Mouse (Mus musculus): ENCODE data around the gene Arid1b. TPM values are rescaled to one million over a fixed set of nuclear protein-coding genes. Genes with fewer than 3 reads are reported as not detected.

Gene Arid1b
- polyA plus RNA-seq (2015; fragmentation: Nextera tagmentation; extraction: Ambion mirVana): 14.0 and 14.8 TPM in 2 replicates

GRCm38 (mm10) chr17:4993840-4994503 lies at the start of gene Arid1b:
TSS of gene Arid1b (plus strand) at chr17:4994332.
- under 1% methylated on average over 56 of the region's 58 CpGs for WGBS
- peaks cover 8% of the 10 kb centered on the region for H3K27me3 ChIP-seq
- H3K4me1 ChIP-seq (replicated peaks): peaks cover 39% of the 10 kb centered on the region
- H3K9me3 ChIP-seq: no peaks in the 10 kb centered on the region
- peak; percentile 77 for ATAC-seq
- H3K4me3 ChIP-seq (replicated peaks): peak within 1 kb of the TSS; percentile 92
- H3K27ac ChIP-seq: peak within 1 kb of the TSS; percentile 100
- H3K9ac ChIP-seq (replicated peaks): peak within 1 kb of the TSS; percentile 100
- peak within 1 kb of the TSS; percentile 70 for H3K4me2 ChIP-seq (replicated peaks)
- H3K36me3 ChIP-seq: no peaks in the 10 kb centered on the region

GRCm38 (mm10) chr17:4945311-4945751 lies 48.8 kb upstream of the Arid1b start:
- 67% methylated on average over 6 of the region's 6 CpGs for WGBS
- Histone ChIP-seq H3K36me3 (no peaks in the 10 kb centered on the region), H3K4me1 (replicated peaks) (peaks cover 23% of the 10 kb centered on the region), H3K27me3 (peaks cover 9% of the 10 kb centered on the region; the same call in 1 of the 2 replicates), H3K27ac (no peak overlapping the region), H3K4me2 (replicated peaks) (no peak overlapping the region), H3K9me3 (no peaks in the 10 kb centered on the region), H3K4me3 (replicated peaks) (no peak overlapping the region), H3K9ac (replicated peaks) (no peak overlapping the region)
- ATAC-seq: no peak

- Histone ChIP-seq H3K27ac (no peak overlapping the region; the same call in 1 of the 2 replicates), H3K4me2 (replicated peaks) (no peak overlapping the region), H3K4me3 (replicated peaks) (no peak overlapping the region), H3K36me3 (no peaks in the 10 kb centered on the region), H3K9ac (replicated peaks) (peak overlapping the region; percentile 14; the same call in 1 of the 2 replicates), H3K27me3 (peaks cover 9% of the 10 kb centered on the region; the same call in 1 of the 2 replicates), H3K4me1 (replicated peaks) (peaks cover 19% of the 10 kb centered on the region), H3K9me3 (no peaks in the 10 kb centered on the region)
- no peak; the same call in 1 of the 2 replicates for ATAC-seq
- 28% methylated on average over 11 of the region's 11 CpGs for WGBS
Observed at GRCm38 (mm10) chr17:4945871-4946331, 48.2 kb upstream of the Arid1b start.

- ATAC-seq: 0 out of 2 replicates have a peak, but pooled peaks have one; percentile 30
Observed at GRCm38 (mm10) chr17:4946421-4946974, 47.6 kb upstream of the Arid1b start.

GRCm38 (mm10) chr17:4947013-4947412 lies 47.1 kb upstream of the Arid1b start:
- no peak overlapping the region for H3K9ac ChIP-seq (replicated peaks)
- no peak for ATAC-seq
- peaks cover 16% of the 10 kb centered on the region for H3K4me1 ChIP-seq (replicated peaks)
- H3K4me2 ChIP-seq (replicated peaks): 0 out of 2 replicates have a peak overlapping the region, but pooled peaks have one; percentile 27
- peaks cover 9% of the 10 kb centered on the region; the same call in 1 of the 2 replicates for H3K27me3 ChIP-seq
- WGBS: 34% methylated on average over 3 of the region's 3 CpGs
- H3K27ac ChIP-seq: no peak overlapping the region
- H3K36me3 ChIP-seq: no peaks in the 10 kb centered on the region
- no peaks in the 10 kb centered on the region for H3K9me3 ChIP-seq
- H3K4me3 ChIP-seq (replicated peaks): no peak overlapping the region

More at GRCm38 (mm10) chr17:4946421-4946974, 47.6 kb upstream of the Arid1b start:
- Histone ChIP-seq H3K27me3 (peaks cover 9% of the 10 kb centered on the region; the same call in 1 of the 2 replicates), H3K36me3 (no peaks in the 10 kb centered on the region), H3K9me3 (no peaks in the 10 kb centered on the region), H3K9ac (replicated peaks) (no peak overlapping the region), H3K4me1 (replicated peaks) (peaks cover 18% of the 10 kb centered on the region), H3K4me2 (replicated peaks) (peak overlapping the region; percentile 27; the same call in 1 of the 2 replicates), H3K27ac (no peak overlapping the region), H3K4me3 (replicated peaks) (no peak overlapping the region)
- WGBS: 18% methylated on average over 12 of the region's 12 CpGs

- no peak overlapping the region for H3K27ac ChIP-seq
- H3K27me3 ChIP-seq: peaks cover 9% of the 10 kb centered on the region; the same call in 1 of the 2 replicates
- WGBS: 75% methylated on average over 2 of the region's 2 CpGs
- no peak overlapping the region for H3K4me3 ChIP-seq (replicated peaks)
- H3K4me2 ChIP-seq (replicated peaks): no peak overlapping the region
- H3K9ac ChIP-seq (replicated peaks): no peak overlapping the region
- no peaks in the 10 kb centered on the region for H3K36me3 ChIP-seq
- H3K4me1 ChIP-seq (replicated peaks): peaks cover 16% of the 10 kb centered on the region
- no peaks in the 10 kb centered on the region for H3K9me3 ChIP-seq
- no peak for ATAC-seq
Observed at GRCm38 (mm10) chr17:4947439-4947838, 46.7 kb upstream of the Arid1b start.

GRCm38 (mm10) chr17:4948501-4948900 lies 45.6 kb upstream of the Arid1b start:
- no peaks in the 10 kb centered on the region for H3K9me3 ChIP-seq
- H3K4me3 ChIP-seq (replicated peaks): no peak overlapping the region
- H3K4me1 ChIP-seq (replicated peaks): peaks cover 16% of the 10 kb centered on the region
- H3K27me3 ChIP-seq: peaks cover 9% of the 10 kb centered on the region; the same call in 1 of the 2 replicates
- H3K4me2 ChIP-seq (replicated peaks): no peak overlapping the region
- 62% methylated on average over 3 of the region's 3 CpGs for WGBS
- no peak for ATAC-seq
- H3K36me3 ChIP-seq: no peaks in the 10 kb centered on the region
- H3K9ac ChIP-seq (replicated peaks): no peak overlapping the region
- H3K27ac ChIP-seq: no peak overlapping the region

- Histone ChIP-seq H3K9me3 (no peaks in the 10 kb centered on the region), H3K4me2 (replicated peaks) (no peak overlapping the region), H3K4me3 (replicated peaks) (no peak overlapping the region), H3K27me3 (no peaks in the 10 kb centered on the region), H3K27ac (no peak overlapping the region), H3K4me1 (replicated peaks) (peaks cover 9% of the 10 kb centered on the region; the same call in 1 of the 2 replicates), H3K36me3 (no peaks in the 10 kb centered on the region), H3K9ac (replicated peaks) (no peak overlapping the region)
- 55% methylated on average over 4 of the region's 4 CpGs for WGBS
- no peak for ATAC-seq
Observed at GRCm38 (mm10) chr17:4954431-4954830, 39.7 kb upstream of the Arid1b start.

- Histone ChIP-seq H3K36me3 (no peaks in the 10 kb centered on the region), H3K27ac (no peak overlapping the region)
- WGBS: 85% methylated on average over 10 of the region's 10 CpGs
Observed at GRCm38 (mm10) chr17:4964192-4964877, 29.8 kb upstream of the Arid1b start.

GRCm38 (mm10) chr17:4967201-4967600 lies 26.9 kb upstream of the Arid1b start:
- no peak overlapping the region for H3K27ac ChIP-seq
- no peaks in the 10 kb centered on the region for H3K4me1 ChIP-seq (replicated peaks)
- H3K4me3 ChIP-seq (replicated peaks): no peak overlapping the region
- no peaks in the 10 kb centered on the region for H3K36me3 ChIP-seq
- 53% methylated on average over 4 of the region's 4 CpGs for WGBS
- no peak for ATAC-seq
- H3K9ac ChIP-seq (replicated peaks): no peak overlapping the region
- no peaks in the 10 kb centered on the region for H3K27me3 ChIP-seq
- no peak overlapping the region for H3K4me2 ChIP-seq (replicated peaks)
- no peaks in the 10 kb centered on the region for H3K9me3 ChIP-seq

More at GRCm38 (mm10) chr17:4964192-4964877, 29.8 kb upstream of the Arid1b start:
- Histone ChIP-seq H3K9me3 (no peaks in the 10 kb centered on the region), H3K4me1 (replicated peaks) (no peaks in the 10 kb centered on the region), H3K4me2 (replicated peaks) (no peak overlapping the region), H3K9ac (replicated peaks) (no peak overlapping the region), H3K27me3 (no peaks in the 10 kb centered on the region), H3K4me3 (replicated peaks) (no peak overlapping the region)
- ATAC-seq: no peak

- H3K9me3 ChIP-seq: no peaks in the 10 kb centered on the region
- H3K36me3 ChIP-seq: no peaks in the 10 kb centered on the region
- no peaks in the 10 kb centered on the region for H3K4me1 ChIP-seq (replicated peaks)
- no peak overlapping the region for H3K9ac ChIP-seq (replicated peaks)
- H3K27ac ChIP-seq: no peak overlapping the region
- H3K4me3 ChIP-seq (replicated peaks): no peak overlapping the region
- no peak for ATAC-seq
- WGBS: 93% methylated on average over 3 of the region's 3 CpGs
- no peak overlapping the region for H3K4me2 ChIP-seq (replicated peaks)
- no peaks in the 10 kb centered on the region for H3K27me3 ChIP-seq
Observed at GRCm38 (mm10) chr17:4968035-4968434, 26.1 kb upstream of the Arid1b start.

GRCm38 (mm10) chr17:4968878-4969277 lies 25.3 kb upstream of the Arid1b start:
- WGBS: 92% methylated on average over 5 of the region's 5 CpGs

More at GRCm38 (mm10) chr17:4968878-4969277, 25.3 kb upstream of the Arid1b start:
- no peaks in the 10 kb centered on the region for H3K36me3 ChIP-seq
- H3K27ac ChIP-seq: no peak overlapping the region
- no peaks in the 10 kb centered on the region for H3K9me3 ChIP-seq
- no peak overlapping the region for H3K9ac ChIP-seq (replicated peaks)
- H3K27me3 ChIP-seq: no peaks in the 10 kb centered on the region
- no peak overlapping the region for H3K4me3 ChIP-seq (replicated peaks)
- H3K4me2 ChIP-seq (replicated peaks): no peak overlapping the region
- ATAC-seq: no peak
- no peaks in the 10 kb centered on the region for H3K4me1 ChIP-seq (replicated peaks)

Measured in midbrain, embryonic 13.5 days (tissue).